Mouse (Mus musculus) gastrocnemius, postnatal 10 days (tissue): ENCODE data around the gene Igf1r. TPM values are rescaled to one million over a fixed set of nuclear protein-coding genes. Genes with fewer than 3 reads are reported as not detected.

ENCODE experiments used
- DNase-seq: peaks from one replicate; pipeline ENCODE4 v3.0.0; 2021; ENCODE audit warnings: mixed read lengths
- total RNA-seq, 2 experiments: library from RNA; stranded (reverse); gene quantifications; 2 replicates each; pipeline ENCODE4 v1.2.3; 2021

The Igf1r gene
- total RNA-seq, 2 experiments from 2014 or later = 16.6 to 24.7 TPM

- no peak for DNase-seq
Measured at GRCm38 (mm10) chr7:68119605-68120004, 167.0 kb downstream of the Igf1r start.

GRCm38 (mm10) chr7:68122418-68122817 lies 169.8 kb downstream of the Igf1r start:
- DNase-seq = no peak

- no peak for DNase-seq
Measured at GRCm38 (mm10) chr7:68125347-68125746, 172.7 kb downstream of the Igf1r start.

GRCm38 (mm10) chr7:68127799-68128261 lies 175.2 kb downstream of the Igf1r start:
- DNase-seq = no peak

- DNase-seq = no peak
Measured at GRCm38 (mm10) chr7:68128271-68128674, 175.6 kb downstream of the Igf1r start.

GRCm38 (mm10) chr7:68129077-68129511 lies 176.5 kb downstream of the Igf1r start:
- peak; percentile 97 for DNase-seq

- DNase-seq = peak; percentile 82
Measured at GRCm38 (mm10) chr7:68129546-68130253, 177.1 kb downstream of the Igf1r start.

GRCm38 (mm10) chr7:68130950-68131580 lies 178.4 kb downstream of the Igf1r start:
- DNase-seq = no peak

GRCm38 (mm10) chr7:68133679-68134078 lies 181.1 kb downstream of the Igf1r start:
- DNase-seq = no peak

GRCm38 (mm10) chr7:68134948-68135347 lies 182.3 kb downstream of the Igf1r start:
- no peak for DNase-seq

GRCm38 (mm10) chr7:68136056-68136455 lies 183.4 kb downstream of the Igf1r start:
- DNase-seq = no peak

GRCm38 (mm10) chr7:68139384-68139783 lies 186.8 kb downstream of the Igf1r start:
- DNase-seq = no peak

- DNase-seq = no peak
Measured at GRCm38 (mm10) chr7:68140041-68140807, 187.6 kb downstream of the Igf1r start.

GRCm38 (mm10) chr7:68144266-68144665 lies 191.6 kb downstream of the Igf1r start:
- DNase-seq = no peak

- no peak for DNase-seq
Measured at GRCm38 (mm10) chr7:68148297-68149048, 195.8 kb downstream of the Igf1r start.

GRCm38 (mm10) chr7:68151892-68152291 lies 199.3 kb downstream of the Igf1r start:
- DNase-seq = no peak

GRCm38 (mm10) chr7:68152458-68152857 lies 199.8 kb downstream of the Igf1r start:
- no peak for DNase-seq

- no peak for DNase-seq
Measured at GRCm38 (mm10) chr7:68153269-68153668, 200.6 kb downstream of the Igf1r start.

GRCm38 (mm10) chr7:68154588-68154987 lies 202.0 kb downstream of the Igf1r start:
- no peak for DNase-seq

- DNase-seq = no peak
Measured at GRCm38 (mm10) chr7:68160094-68160791, 207.6 kb downstream of the Igf1r start.

GRCm38 (mm10) chr7:68164074-68164473 lies 211.4 kb downstream of the Igf1r start:
- DNase-seq = no peak

- no peak for DNase-seq
Measured at GRCm38 (mm10) chr7:68172776-68173175, 220.1 kb downstream of the Igf1r start.
